Comparison of ENCODE assay signal across 20 mouse cellular contexts in genomic region chr16:89150786-89151185, GRCm38 (mm10). TPM values are rescaled to one million over a fixed set of nuclear protein-coding genes. Genes with fewer than 3 reads are reported as not detected.
A peak's percentile ranks its signal among the peaks of the same experiment; 100 is the strongest.
DNase-seq lines count a peak whose midpoint lies in the region; ATAC-seq lines count a peak whose summit lies in the region.
"Had no signal": no experiment of that assay in that cellular context is flagged by ENCODE, and none has a peak within 500 bp of the region (broad histone marks: within the 10 kb centered on the region; RNA-seq: fewer than 3 reads in every experiment).

Gene Gm10061 (plus strand): TSS chr16:89151086.

- no peaks in the 10 kb centered on the region for H3K27me3 ChIP-seq in midbrain, embryonic 11.5 days (ENCODE audit: control insufficient read depth, insufficient read depth, low read length)
- H3K27me3 ChIP-seq in midbrain, embryonic 14.5 days (ENCODE audit: control insufficient read depth, insufficient read depth, low read length) = no peaks in the 10 kb centered on the region
- H3K27me3 ChIP-seq: CH12.LX, Patski had no signal

- H3K27ac ChIP-seq in midbrain, embryonic 11.5 days (ENCODE audit: low read depth, low read length) = no peak within 1 kb of the TSS
- H3K27ac ChIP-seq in midbrain, embryonic 14.5 days (replicated peaks; ENCODE audit: low read depth, low read length) = no peak within 1 kb of the TSS

- peak; percentile 23 for DNase-seq in midbrain, embryonic 11.5 days (ENCODE audit: low spot score, missing footprints)
- DNase-seq in midbrain, embryonic 14.5 days = no peak
- DNase-seq: adrenal gland, adult 2 months; adrenal gland, adult 8-10 months; adrenal gland, postnatal 10 days; adrenal gland, postnatal 14 days; adrenal gland, postnatal 25 days; adrenal gland, postnatal 36 days; B cell, adult 2 months; cerebellum, adult 11 months; cerebellum, adult 11-12 months; cerebellum, adult 18-20 months; cerebellum, adult 2 months had no signal

- H3K4me1 ChIP-seq in midbrain, embryonic 11.5 days (ENCODE audit: control insufficient read depth, insufficient read depth, low read length) = no peaks in the 10 kb centered on the region
- H3K4me1 ChIP-seq in midbrain, embryonic 14.5 days (ENCODE audit: control insufficient read depth, insufficient read depth, low read length) = no peaks in the 10 kb centered on the region

- H3K4me2 ChIP-seq in midbrain, embryonic 11.5 days = no peak within 1 kb of the TSS
- H3K4me2 ChIP-seq in midbrain, embryonic 14.5 days (ENCODE audit: low read length) = no peak within 1 kb of the TSS

- H3K9me3 ChIP-seq in midbrain, embryonic 11.5 days (ENCODE audit: control insufficient read depth, low read length) = no peaks in the 10 kb centered on the region
- no peaks in the 10 kb centered on the region; the same call in 1 of the 2 replicates for H3K9me3 ChIP-seq in midbrain, embryonic 14.5 days (ENCODE audit: control insufficient read depth, low read length)

- WGBS in midbrain, embryonic 11.5 days = 94% methylated on average over 1 of the region's 1 CpGs
- WGBS in midbrain, embryonic 14.5 days = 98% methylated on average over 1 of the region's 1 CpGs

- no peak within 1 kb of the TSS for H3K4me3 ChIP-seq in midbrain, embryonic 11.5 days (ENCODE audit: low read depth, low read length)
- no peak within 1 kb of the TSS for H3K4me3 ChIP-seq in midbrain, embryonic 14.5 days (replicated peaks; ENCODE audit: low read depth, low read length)

- no peaks in the 10 kb centered on the region for H3K36me3 ChIP-seq in midbrain, embryonic 11.5 days (ENCODE audit: control insufficient read depth, insufficient read depth, low read length)
- no peaks in the 10 kb centered on the region for H3K36me3 ChIP-seq in midbrain, embryonic 14.5 days (ENCODE audit: control insufficient read depth, insufficient read depth, low read length)
- H3K36me3 ChIP-seq: G1E had no signal

- no peak within 1 kb of the TSS for H3K9ac ChIP-seq in midbrain, embryonic 11.5 days (ENCODE audit: low read length)
- no peak within 1 kb of the TSS for H3K9ac ChIP-seq in midbrain, embryonic 14.5 days (replicated peaks; ENCODE audit: low read length)

- ATAC-seq in midbrain, embryonic 11.5 days (ENCODE audit: low FRiP score) = no peak
- ATAC-seq in midbrain, embryonic 14.5 days (ENCODE audit: low FRiP score, low TSS enrichment) = no peak
- ATAC-seq: activated CD4-positive, CD25-positive, alpha-beta regulatory T cell, adult 4 months; CD4-positive, CD25-positive, alpha-beta regulatory T cell, adult 4 months; Patski had no signal

RNA-seq across cellular contexts. Expression of gene Gm10061, which starts in this region (rescaled TPM):
- not detected in 2 replicates for polyA plus RNA-seq in midbrain, embryonic 11.5 days (2014; fragmentation: Nextera tagmentation; extraction: Ambion mirVana)
- polyA plus RNA-seq in midbrain, embryonic 14.5 days (2014; fragmentation: Nextera tagmentation; extraction: Ambion mirVana) = not detected in 2 replicates
- polyA plus RNA-seq: activated CD4-positive, CD25-positive, alpha-beta regulatory T cell, adult 4 months; adrenal gland, adult 2 months; brain, embryonic 14.5 days; C2C12; CD4-positive, CD25-positive, alpha-beta regulatory T cell, adult 4 months; cerebellum, adult 2 months; G1E; Patski had no signal

Comparison
In these comparisons a context has a peak if more than half of its experiments do, and no peak if none do; other contexts are left out.
1. Peak in DNase-seq in midbrain, embryonic 11.5 days; RNA of the gene not detected or under 1 TPM.